Mouse (Mus musculus): ENCODE measurements around the gene Vps36. TPM values are rescaled to one million over a fixed set of nuclear protein-coding genes. Genes with fewer than 3 reads are reported as not detected.

Gene Vps36
- total and polyA plus RNA-seq, 3 experiments = 21.7 to 27.9 TPM; not detected in 1

- TF ChIP-seq ZNF384 (IDR thresholded peaks at IDR 0.05; ENCODE audit: low read depth, low read length) (peak; percentile 77; the same call in 1 of the 2 replicates), MEF2A (IDR thresholded peaks at IDR 0.05; ENCODE audit: extremely low read depth, insufficient replicate concordance, low read depth, low read length, poor library complexity, severe bottlenecking) (no peak), POLR2A (IDR thresholded peaks at IDR 0.05; ENCODE audit: control insufficient read depth in 1 of 2, insufficient read depth in 1 of 2, low read depth in 1 of 2, low read length in 2 of 2, poor library complexity in 1 of 2) (peak; percentile 87 to 88), SIN3A (IDR thresholded peaks at IDR 0.05; ENCODE audit: low read length) (peak; percentile 85), POLR2AphosphoS5 (IDR thresholded peaks at IDR 0.05; ENCODE audit: borderline replicate concordance, low read depth, low read length) (no peak), EP300 (IDR thresholded peaks at IDR 0.05; ENCODE audit: low read depth in 1 of 2, low read length in 2 of 2) (no peak), NELFE (IDR thresholded peaks at IDR 0.05; ENCODE audit: low read depth, low read length) (peak; percentile 87), MYC (IDR thresholded peaks at IDR 0.05; ENCODE audit: low read depth, low read length) (0 out of 2 replicates have a peak, but pooled peaks have one; percentile 47), USF2 (IDR thresholded peaks at IDR 0.05; ENCODE audit: borderline replicate concordance in 1 of 2, insufficient read depth in 1 of 2, low read depth in 1 of 2, low read length in 2 of 2) (no peak), MAX (IDR thresholded peaks at IDR 0.05; ENCODE audit: low read length) (peak; percentile 72), CHD2 (IDR thresholded peaks at IDR 0.05; ENCODE audit: low read length) (no peak), ZC3H11A (IDR thresholded peaks at IDR 0.05; ENCODE audit: low read depth, low read length) (no peak), TCF12 (IDR thresholded peaks at IDR 0.05; ENCODE audit: low read depth, low read length) (peak; percentile 40), TBP (IDR thresholded peaks at IDR 0.05; ENCODE audit: low read depth, low read length) (peak; percentile 30; the same call in 1 of the 2 replicates), CHD1 (IDR thresholded peaks at IDR 0.05; ENCODE audit: low read depth, low read length) (no peak), USF1 (IDR thresholded peaks at IDR 0.05; ENCODE audit: low read depth, low read length) (no peak), CTCF (IDR thresholded peaks at IDR 0.05 in 2 of 3, conservative IDR thresholded peaks at IDR 0.05 in 1 of 3; ENCODE audit: control insufficient read depth in 1 of 3, insufficient read depth in 1 of 3, low read depth in 2 of 3, low read length in 3 of 3, poor library complexity in 1 of 3, severe bottlenecking in 1 of 3) (no peak), ZMIZ1 (IDR thresholded peaks at IDR 0.05; ENCODE audit: low read depth, low read length) (peak; percentile 72; the same call in 1 of the 2 replicates), UBTF (IDR thresholded peaks at IDR 0.05; ENCODE audit: borderline replicate concordance, insufficient read depth, low read depth, low read length) (no peak), MXI1 (IDR thresholded peaks at IDR 0.05; ENCODE audit: low read depth, low read length) (peak; percentile 72), ETS1 (IDR thresholded peaks at IDR 0.05; ENCODE audit: low read depth, low read length) (no peak; the same call in 1 of the 2 replicates), TAL1 (IDR thresholded peaks at IDR 0.05; ENCODE audit: low read length) (no peak), RCOR1 (IDR thresholded peaks at IDR 0.05; ENCODE audit: low read depth, low read length) (no peak), NRF1 (IDR thresholded peaks at IDR 0.05; ENCODE audit: insufficient read depth, low read depth, low read length, poor library complexity, severe bottlenecking) (peak; percentile 82), HCFC1 (IDR thresholded peaks at IDR 0.05; ENCODE audit: low read depth, low read length) (peak; percentile 61; the same call in 1 of the 2 replicates), KAT2A (conservative IDR thresholded peaks at IDR 0.05; ENCODE audit: low read depth, low read length) (no peak), MAZ (IDR thresholded peaks at IDR 0.05; ENCODE audit: low read depth, low read length) (peak; percentile 53; the same call in 1 of the 2 replicates), E2F4 (IDR thresholded peaks at IDR 0.05; ENCODE audit: borderline replicate concordance, low read depth, low read length) (no peak), POLR2AphosphoS2 (IDR thresholded peaks at IDR 0.05; ENCODE audit: low read length) (peak; percentile 87), ELF1 (IDR thresholded peaks at IDR 0.05; ENCODE audit: low read depth, low read length) (peak; percentile 53; the same call in 1 of the 2 replicates)
- peak; percentile 93 for DNase-seq (ENCODE audit: low read depth, low spot score)
- Histone ChIP-seq H3K79me2 (ENCODE audit: control insufficient read depth, insufficient read depth, low read length, poor library complexity) (peaks cover 21% of the 10 kb centered on the region), H3K4me1 (ENCODE audit: control insufficient read depth in 1 of 2, insufficient read depth in 2 of 2, low read length in 2 of 2) (peaks cover 3 to 4% of the 10 kb centered on the region in 2 experiments; a peak in 3 of 4 replicates), H3K27me3 (ENCODE audit: control insufficient read depth in 1 of 2, insufficient read depth in 2 of 2, low read length in 2 of 2) (no peaks in the 10 kb centered on the region), H3K4me3 (ENCODE audit: control insufficient read depth in 1 of 2, insufficient read depth in 1 of 2, low read depth in 2 of 2, low read length in 2 of 2) (peak within 1 kb of the TSS; percentile 66 to 97), H3K9ac (ENCODE audit: control insufficient read depth, low read depth, low read length, poor library complexity, severe bottlenecking) (peak within 1 kb of the TSS; percentile 99), H3K27ac (ENCODE audit: control insufficient read depth, low read depth, low read length) (peak within 1 kb of the TSS; percentile 87), H3K36me3 (ENCODE audit: control insufficient read depth in 1 of 2, insufficient read depth in 2 of 2, low read length in 2 of 2) (peaks cover 0 to 10% of the 10 kb centered on the region in 2 experiments; a peak in 3 of 4 replicates), H3K9me3 (replicated peaks; ENCODE audit: insufficient read depth, low read length) (no peaks in the 10 kb centered on the region)
Observed at GRCm38 (mm10) chr8:22185431-22186397, 6.9 kb upstream of the Vps36 start, which contains the start of gene Ckap2. Gene Ckap2, minus strand, starts transcription at chr8:22185819.

All from MEL (cell line).